Mouse (Mus musculus) mesoderm, embryonic 11.5 days (tissue): ENCODE results near the gene Ctrl.

ENCODE experiments used
- DNase-seq: peaks from one replicate; pipeline ENCODE4 v3.0.0-alpha.2; 2012; ENCODE audit warnings: low read depth, low spot score

The Ctrl gene

DNA sequence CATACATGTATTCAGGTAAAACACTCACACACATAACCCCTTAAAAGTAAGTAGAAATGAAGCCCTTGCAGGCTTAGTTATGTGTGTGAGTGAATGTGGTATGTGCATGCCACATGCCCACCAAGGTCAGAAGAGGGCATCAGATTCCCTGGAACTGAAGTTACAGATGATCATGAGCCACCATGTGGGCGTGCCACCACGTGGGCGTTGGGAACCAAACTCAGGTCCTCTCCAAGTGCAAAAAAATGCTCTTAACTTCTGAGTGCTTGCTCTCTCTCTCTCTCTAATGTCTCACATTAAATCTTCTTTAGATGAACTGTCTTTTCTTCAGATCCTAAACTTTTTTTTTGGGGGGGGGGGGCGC is 4.6 kb upstream of the Ctrl start, which contains the start of gene Psmb10:
TSS of gene Psmb10 (minus strand) at position 139 of the 364 bp plus-strand sequence.
- DNase-seq, result no peak

- DNase-seq, result peak; percentile 27
Measured at GRCm38 (mm10) chr8:105937496-105938305, 4.0 kb upstream of the Ctrl start.

GRCm38 (mm10) chr8:105936866-105937475 is 3.3 kb upstream of the Ctrl start:
- DNase-seq, result peak; percentile 93

GRCm38 (mm10) chr8:105935863-105936603 is 2.4 kb upstream of the Ctrl start:
- DNase-seq, result no peak

DNA sequence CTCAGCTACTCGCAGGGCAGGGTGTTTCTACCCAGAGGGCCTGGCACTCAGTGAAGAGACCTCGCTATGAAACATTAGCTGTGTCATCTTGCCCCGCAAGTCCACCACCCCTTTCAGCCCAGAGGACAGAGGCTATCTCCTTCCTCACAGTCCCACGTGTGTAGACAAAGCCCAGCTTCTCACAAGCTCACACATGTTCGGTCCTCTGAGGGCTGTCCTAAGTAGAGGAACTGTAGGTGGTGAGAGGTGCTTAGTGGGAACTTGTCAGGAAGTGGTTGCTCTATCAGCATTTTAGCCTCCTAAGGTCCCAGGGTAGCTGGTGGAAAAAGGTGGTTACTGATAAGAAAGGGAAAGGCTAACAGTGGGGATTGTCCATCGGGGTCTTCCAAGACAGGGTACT is 1.4 kb upstream of the Ctrl start:
- no peak for DNase-seq

GRCm38 (mm10) chr8:105932525-105932924 is 1.1 kb downstream of the Ctrl start:
- DNase-seq, result no peak

- no peak for DNase-seq
Measured at GRCm38 (mm10) chr8:105931271-105931670, 2.4 kb downstream of the Ctrl start.

DNA sequence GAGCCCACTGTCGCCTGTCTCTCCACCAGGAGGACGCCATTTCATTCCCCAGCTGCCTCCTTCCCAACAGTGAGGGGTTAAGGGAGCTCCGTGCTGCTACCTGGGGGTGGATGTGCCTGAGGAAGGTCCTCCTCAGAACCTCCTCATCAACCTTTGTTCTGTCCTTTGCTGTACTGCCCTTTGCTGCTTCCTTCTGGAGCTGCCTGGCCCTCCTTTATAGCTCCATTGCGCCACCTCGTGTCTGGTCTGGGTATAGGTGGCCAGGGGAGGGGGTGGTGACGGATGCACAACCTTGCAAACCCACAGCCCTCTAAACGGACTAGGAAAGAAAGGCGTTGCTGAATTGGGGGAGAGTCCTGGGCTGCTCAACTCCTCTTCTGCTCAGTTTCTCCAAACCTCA is 3.1 kb downstream of the Ctrl start:
- DNase-seq, result peak; percentile 84

DNA sequence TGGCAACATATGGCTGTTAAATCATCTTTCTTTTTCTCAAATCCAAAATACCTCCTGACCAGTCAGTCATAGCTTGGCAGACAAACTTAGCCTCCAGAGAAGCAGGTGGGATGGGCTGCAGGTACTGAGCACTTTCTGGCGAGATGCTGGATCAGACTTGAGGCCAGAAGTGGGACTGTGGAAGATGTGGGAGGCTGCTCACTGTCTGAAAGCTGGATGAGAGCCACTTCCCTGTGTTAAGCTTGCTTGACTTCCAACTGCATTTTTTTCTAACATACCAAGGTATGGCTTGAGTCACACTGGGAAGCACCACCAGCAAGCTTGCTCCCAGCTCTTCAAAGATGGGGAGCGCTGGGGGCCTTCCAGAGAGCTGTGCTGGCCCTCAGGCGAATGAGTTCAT is 8.5 kb downstream of the Ctrl start:
- no peak for DNase-seq

- DNase-seq, result no peak
Measured at GRCm38 (mm10) chr8:105919390-105919789, 14.3 kb downstream of the Ctrl start.

DNA sequence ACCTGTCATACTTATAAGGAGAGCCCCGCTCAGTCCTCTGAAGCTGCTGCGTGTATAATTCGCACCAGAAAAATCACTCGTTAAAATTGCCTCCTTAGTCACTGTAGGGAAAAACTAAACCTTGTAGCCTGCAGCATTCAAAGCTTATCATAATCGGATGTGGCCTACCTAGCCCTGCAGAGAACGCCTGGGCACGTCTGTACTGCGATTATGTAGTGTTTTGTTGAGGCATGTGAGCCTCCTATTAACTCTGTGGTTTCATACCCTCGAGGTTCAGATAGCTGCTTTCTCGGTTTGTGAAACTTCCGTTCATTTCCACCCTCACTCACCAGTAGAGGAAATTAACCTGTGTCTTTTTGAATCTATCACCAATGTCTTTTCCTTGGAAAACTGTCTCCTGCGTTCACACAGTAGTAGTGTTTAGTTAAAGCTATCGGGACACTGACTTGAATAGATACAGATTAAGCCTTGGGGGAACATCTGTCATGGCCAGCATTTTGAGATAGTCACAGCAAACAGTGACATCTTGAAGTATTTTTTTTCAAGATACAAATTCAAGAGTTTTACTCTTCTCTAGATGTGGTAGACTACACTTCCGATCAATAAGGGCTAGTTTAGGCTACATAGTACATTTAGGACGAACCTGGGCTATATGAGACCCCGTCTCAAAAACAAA is 32.6 kb downstream of the Ctrl start:
- no peak for DNase-seq

DNA sequence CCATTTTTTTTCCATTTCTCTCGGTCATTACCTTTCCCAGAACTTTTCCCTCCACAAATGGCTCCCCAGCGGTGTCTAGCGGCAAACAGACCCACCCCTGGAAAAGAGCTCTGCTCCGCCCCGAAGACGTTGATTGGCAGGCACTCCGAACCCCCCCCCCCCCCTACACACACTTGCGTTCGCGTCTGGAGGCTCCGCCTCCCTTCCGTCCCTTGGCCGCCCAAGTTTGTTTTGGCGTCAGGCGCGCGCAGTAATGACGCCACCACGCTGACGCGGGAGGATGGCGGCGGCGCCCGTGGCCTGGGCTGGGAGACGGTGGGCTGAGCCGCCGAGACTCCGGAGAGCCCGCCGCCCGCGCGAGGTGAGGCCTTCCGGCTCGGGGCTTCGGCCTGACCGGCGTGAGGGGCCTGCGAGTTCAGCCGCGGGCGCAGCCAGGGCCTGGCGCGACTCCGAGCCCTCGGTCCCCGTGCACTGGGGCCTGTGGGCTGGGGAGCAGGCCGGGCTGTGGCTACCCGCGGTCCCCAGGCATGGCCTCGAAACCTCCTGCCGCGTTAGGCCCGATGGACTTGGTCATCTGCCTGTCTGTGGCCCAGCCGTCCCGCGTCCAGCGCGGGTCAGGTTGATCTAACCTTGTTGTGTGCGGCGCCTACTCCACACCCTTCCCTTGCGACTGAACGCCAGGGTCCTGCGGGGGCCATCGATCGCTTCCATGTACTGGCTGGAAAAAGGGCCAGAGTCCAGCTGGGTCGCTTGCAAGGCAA is 33.3 kb downstream of the Ctrl start, which contains the start of gene Pskh1:
TSS of gene Pskh1 (plus strand) at position 262 of the 761 bp plus-strand sequence.
- DNase-seq, result peak; percentile 97

DNA sequence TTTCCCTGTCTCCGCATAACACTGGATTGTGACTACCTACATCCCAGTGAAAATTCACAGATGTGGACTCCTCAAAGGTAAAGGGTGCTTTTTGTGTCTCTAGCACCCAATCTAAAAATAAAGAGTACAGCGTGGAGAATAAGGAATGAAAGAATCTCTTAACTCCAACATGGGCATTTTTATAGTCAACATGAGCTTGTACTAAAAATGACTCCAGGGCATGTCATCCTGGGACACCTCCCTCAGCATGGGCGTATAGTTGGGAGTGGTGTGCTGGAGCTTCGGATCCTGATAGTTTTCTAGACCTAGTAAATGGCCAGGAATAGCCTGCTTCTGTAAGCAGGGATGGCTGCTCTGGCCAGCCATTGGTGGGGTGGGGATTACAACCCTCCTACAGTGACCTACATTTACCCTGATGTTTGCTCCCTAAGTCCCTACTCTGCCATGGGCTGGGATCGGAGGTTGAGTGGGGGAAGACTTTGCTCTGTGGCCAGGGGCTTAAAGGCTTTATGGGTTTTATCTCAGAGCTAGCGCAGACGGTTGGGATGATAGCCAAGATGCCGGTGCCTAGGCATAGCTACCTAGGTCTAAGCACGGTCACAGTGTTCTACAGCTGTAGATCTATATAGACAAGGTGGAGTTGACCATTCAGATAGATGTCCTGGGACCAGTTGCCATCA is 35.7 kb downstream of the Ctrl start:
- no peak for DNase-seq

DNA sequence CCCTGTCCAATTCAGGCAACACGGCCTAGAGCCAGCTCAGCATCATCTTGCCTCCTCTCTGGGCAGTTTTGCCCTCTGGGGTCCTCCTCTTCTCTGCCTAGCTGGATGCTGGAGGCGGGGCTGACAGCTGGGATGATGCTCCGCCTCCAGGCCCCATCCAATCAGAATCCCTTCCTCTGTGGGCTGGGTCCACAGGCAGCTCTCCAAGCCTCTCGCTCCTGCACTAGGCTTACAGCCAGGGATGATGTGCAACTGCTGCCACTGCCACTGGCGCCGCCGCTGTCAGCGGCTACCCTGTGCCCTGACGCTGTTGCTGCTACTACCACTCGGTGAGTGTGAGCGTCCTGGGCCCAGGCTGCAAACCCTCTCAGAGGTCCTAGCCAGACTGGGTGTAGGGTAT is 40.3 kb downstream of the Ctrl start, which contains the start of gene Nrn1l:
TSS of gene Nrn1l (plus strand) at position 229 of the 400 bp plus-strand sequence.
- peak; percentile 78 for DNase-seq

GRCm38 (mm10) chr8:105892432-105892831 is 41.2 kb downstream of the Ctrl start:
- no peak for DNase-seq

DNA sequence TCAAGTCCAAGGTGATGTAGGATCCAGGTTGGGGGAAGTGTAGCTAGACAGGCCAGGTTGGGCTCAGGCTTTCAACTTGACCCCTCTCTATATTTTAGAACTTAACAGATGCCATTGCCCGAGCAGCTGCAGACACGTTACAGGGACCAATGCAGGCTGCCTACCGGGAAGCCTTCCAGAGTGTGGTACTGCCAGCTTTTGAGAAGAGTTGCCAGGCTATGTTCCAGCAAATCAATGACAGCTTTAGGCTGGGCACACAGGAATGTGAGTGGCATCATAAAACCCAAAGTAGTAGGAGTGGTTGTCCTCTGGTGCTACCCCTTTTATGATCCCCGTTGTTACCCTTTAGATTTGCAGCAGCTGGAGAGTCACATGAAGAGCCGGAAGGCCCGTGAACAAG is 42.8 kb downstream of the Ctrl start:
- no peak for DNase-seq

DNA sequence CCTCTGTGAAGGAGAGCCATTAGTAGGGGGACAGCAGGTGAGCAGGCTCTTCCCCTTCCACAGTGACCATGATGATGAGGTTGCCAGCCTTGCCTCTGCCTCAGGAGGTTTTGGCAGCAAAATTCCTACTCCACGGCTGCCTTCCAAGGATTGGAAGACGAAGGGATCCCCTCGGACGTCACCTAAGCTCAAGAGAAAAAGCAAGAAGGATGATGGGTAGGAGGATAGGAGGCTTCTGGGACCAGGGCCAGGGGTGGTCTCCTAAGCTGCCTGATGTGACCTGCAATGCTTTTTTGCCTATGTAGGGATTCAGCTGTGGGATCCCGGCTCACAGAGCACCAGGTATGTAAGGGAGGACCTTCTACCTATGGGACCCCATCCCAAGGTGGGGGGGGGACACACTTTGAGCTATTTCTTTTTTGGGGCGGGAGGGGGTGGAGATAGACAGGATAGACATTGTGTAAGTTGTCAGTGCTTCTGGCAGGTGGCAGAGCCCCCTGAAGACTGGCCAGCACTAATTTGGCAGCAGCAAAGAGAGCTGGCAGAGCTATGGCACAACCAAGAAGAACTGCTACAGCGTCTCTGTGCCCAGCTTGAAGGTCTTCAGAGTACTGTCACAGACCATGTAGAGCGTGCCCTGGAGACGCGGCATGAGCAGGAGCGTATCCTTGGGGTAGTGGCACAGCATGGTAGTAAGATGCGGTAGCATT is 43.8 kb downstream of the Ctrl start:
- no peak for DNase-seq
